Mouse (Mus musculus) brain, embryonic 14.5 days (tissue): Measurements from ENCODE around the gene Zcchc17.

Source experiments
- CTCF ChIP-seq: fragments of 200-500 bp; IDR thresholded peaks from 2 replicates; pipeline ENCODE4 v1.5.1; 2012; ENCODE audit warnings: inconsistent platforms, mild to moderate bottlenecking, moderate library complexity, borderline replicate concordance; ENCODE audit not compliant: insufficient read depth, insufficient read length; ENCODE audit errors: extremely low read depth
- POLR2A ChIP-seq: fragments of 200-500 bp; IDR thresholded peaks from 2 replicates; pipeline ENCODE4 v1.6.1; 2012; ENCODE audit warnings: mild to moderate bottlenecking, inconsistent platforms, borderline replicate concordance; ENCODE audit not compliant: poor library complexity, insufficient read depth, insufficient read length, severe bottlenecking; ENCODE audit errors: extremely low read depth

GRCm38 (mm10) chr4:130276573-130277176, 83.1 kb downstream of the Zcchc17 start:
- TF ChIP-seq CTCF (no peak), POLR2A (no peak)
